Mouse (Mus musculus): ENCODE measurements at regions not wholly inside any gene's neighbourhood (a gene's known extent, or its start where the extent isn't known, plus 50 kb on each side); places are given as distances from the start of the nearest gene placed in this dataset.

DNA sequence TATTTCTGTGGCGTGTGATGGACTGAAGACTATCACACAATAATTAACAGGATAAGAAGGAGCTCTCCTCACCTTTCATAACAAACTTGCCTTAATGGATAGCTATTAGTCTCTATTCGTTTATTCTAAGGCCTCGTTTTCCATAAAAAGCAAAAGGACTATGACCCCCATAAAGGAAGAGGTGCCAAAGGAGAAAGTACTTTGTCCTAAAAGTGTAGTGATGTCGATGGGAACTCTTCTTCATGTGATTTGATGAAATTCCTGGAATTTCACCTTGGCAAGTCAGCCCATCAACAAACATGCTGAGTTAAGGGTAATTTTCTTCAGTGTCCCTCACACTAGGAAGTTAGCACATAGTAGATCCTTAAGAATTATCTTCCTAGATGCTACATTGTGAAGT lies 293.9 kb downstream of the Lyplal1 start:
- no peaks in the 10 kb centered on the region for H3K36me3 ChIP-seq

GRCm38 (mm10) chr1:185823956-185824355 lies 293.2 kb downstream of the Lyplal1 start:
- Histone ChIP-seq H3K36me3 (no peaks in the 10 kb centered on the region), H3K27ac (no peak overlapping the region), H3K9ac (no peak overlapping the region), H3K4me1 (replicated peaks) (peaks cover 6% of the 10 kb centered on the region), H3K4me2 (no peak overlapping the region), H3K27me3 (no peaks in the 10 kb centered on the region), H3K9me3 (no peaks in the 10 kb centered on the region), H3K4me3 (no peak overlapping the region)
- no peak for ATAC-seq (ENCODE audit: low FRiP score)
- WGBS, result 56% methylated on average over 5 of the region's 5 CpGs

More for the DNA sequence above, 293.9 kb downstream of the Lyplal1 start:
- peaks cover 8% of the 10 kb centered on the region for H3K4me1 ChIP-seq (replicated peaks)
- H3K4me3 ChIP-seq, result no peak overlapping the region
- H3K9ac ChIP-seq, result no peak overlapping the region
- H3K9me3 ChIP-seq, result no peaks in the 10 kb centered on the region
- H3K27me3 ChIP-seq, result no peaks in the 10 kb centered on the region
- no peak overlapping the region for H3K4me2 ChIP-seq
- no peak overlapping the region for H3K27ac ChIP-seq
- no peak for ATAC-seq (ENCODE audit: low FRiP score)
- WGBS, result 95% methylated on average over 4 of the region's 4 CpGs

DNA sequence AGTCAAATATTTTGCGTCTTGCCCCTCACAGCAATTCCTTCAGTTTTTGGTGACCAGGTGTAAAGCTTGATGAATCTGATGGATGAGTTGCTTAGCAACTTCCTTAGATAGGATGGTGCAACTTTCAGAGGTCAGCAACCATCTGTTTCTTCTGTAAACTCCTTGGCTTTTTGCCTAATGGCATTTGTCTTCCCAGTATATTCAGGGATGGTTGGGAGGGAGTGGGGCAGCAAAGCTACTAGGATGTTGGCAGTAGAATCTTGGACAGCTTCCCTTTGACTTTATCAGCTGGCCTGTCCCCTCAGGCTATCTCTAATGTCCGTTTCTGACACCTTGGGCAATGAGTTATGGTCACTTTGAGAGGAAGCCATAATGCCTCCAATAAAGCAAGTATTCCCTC lies 289.1 kb downstream of the Lyplal1 start:
- Histone ChIP-seq H3K9me3 (no peaks in the 10 kb centered on the region), H3K36me3 (no peaks in the 10 kb centered on the region), H3K27me3 (no peaks in the 10 kb centered on the region), H3K4me3 (no peak overlapping the region), H3K9ac (no peak overlapping the region), H3K4me1 (replicated peaks) (no peaks in the 10 kb centered on the region), H3K4me2 (no peak overlapping the region), H3K27ac (no peak overlapping the region)
- ATAC-seq (ENCODE audit: low FRiP score), result no peak
- WGBS, result 81% methylated on average over 2 of the region's 2 CpGs

GRCm38 (mm10) chr1:185828486-185828885 lies 288.6 kb downstream of the Lyplal1 start:
- H3K4me1 ChIP-seq (replicated peaks), result peaks cover under 1% of the 10 kb centered on the region; the same call in 1 of the 2 replicates
- ATAC-seq (ENCODE audit: low FRiP score), result no peak
- H3K27me3 ChIP-seq, result no peaks in the 10 kb centered on the region
- no peak overlapping the region for H3K9ac ChIP-seq
- H3K4me3 ChIP-seq, result no peak overlapping the region
- no peaks in the 10 kb centered on the region for H3K36me3 ChIP-seq
- 88% methylated on average over 6 of the region's 6 CpGs for WGBS
- no peak overlapping the region for H3K4me2 ChIP-seq
- no peaks in the 10 kb centered on the region for H3K9me3 ChIP-seq
- H3K27ac ChIP-seq, result no peak overlapping the region

DNA sequence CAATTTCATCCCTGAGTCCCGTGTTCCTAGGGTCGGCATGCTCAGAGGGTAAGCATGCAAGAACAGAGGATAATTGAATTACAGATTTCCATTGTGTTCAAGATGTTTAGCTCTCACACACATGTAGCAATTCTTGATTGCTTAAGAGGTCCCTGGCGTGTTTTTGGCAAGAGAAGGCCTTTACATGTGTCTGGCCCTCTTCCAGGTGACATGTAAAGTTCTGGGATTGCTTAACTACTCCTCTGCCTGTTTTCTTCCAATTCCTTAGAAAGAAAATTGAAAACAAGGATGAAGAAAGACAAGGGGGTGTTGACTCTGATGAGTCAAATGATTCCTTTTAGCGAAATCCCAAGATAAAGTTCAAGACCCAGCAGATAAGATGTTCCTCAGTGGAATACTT lies 285.1 kb downstream of the Lyplal1 start:
- H3K36me3 ChIP-seq, result no peaks in the 10 kb centered on the region
- no peak overlapping the region for H3K9ac ChIP-seq
- 84% methylated on average over 4 of the region's 4 CpGs for WGBS
- H3K27me3 ChIP-seq, result no peaks in the 10 kb centered on the region
- H3K27ac ChIP-seq, result no peak overlapping the region
- no peak overlapping the region for H3K4me3 ChIP-seq
- no peak overlapping the region for H3K4me2 ChIP-seq
- no peaks in the 10 kb centered on the region for H3K9me3 ChIP-seq
- no peak for ATAC-seq (ENCODE audit: low FRiP score)
- H3K4me1 ChIP-seq (replicated peaks), result peaks cover 8% of the 10 kb centered on the region

DNA sequence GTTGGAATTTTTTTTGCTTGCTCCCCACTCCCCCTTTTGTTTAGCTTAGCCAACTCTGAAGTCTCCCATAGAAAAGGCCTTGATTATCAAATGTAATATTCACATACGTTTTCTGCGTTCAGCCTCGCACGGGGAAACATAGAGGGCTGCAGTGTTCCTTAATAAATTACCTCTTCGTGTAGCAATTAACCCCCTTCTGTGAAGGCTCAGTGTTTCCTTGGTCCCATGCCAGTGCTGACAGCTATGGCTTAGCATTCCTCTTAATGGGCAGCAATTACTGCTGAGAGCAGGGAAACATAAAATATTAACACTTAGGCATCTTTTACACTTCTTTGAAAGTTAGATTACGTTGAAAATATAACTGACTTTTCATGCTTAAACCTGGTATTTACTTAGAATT lies 282.9 kb downstream of the Lyplal1 start:
- Histone ChIP-seq H3K4me1 (replicated peaks) (peaks cover 8% of the 10 kb centered on the region), H3K4me3 (no peak overlapping the region), H3K27me3 (no peaks in the 10 kb centered on the region), H3K4me2 (no peak overlapping the region), H3K9ac (no peak overlapping the region), H3K9me3 (no peaks in the 10 kb centered on the region), H3K36me3 (no peaks in the 10 kb centered on the region), H3K27ac (no peak overlapping the region)
- ATAC-seq (ENCODE audit: low FRiP score), result no peak
- 34% methylated on average over 6 of the region's 6 CpGs for WGBS

DNA sequence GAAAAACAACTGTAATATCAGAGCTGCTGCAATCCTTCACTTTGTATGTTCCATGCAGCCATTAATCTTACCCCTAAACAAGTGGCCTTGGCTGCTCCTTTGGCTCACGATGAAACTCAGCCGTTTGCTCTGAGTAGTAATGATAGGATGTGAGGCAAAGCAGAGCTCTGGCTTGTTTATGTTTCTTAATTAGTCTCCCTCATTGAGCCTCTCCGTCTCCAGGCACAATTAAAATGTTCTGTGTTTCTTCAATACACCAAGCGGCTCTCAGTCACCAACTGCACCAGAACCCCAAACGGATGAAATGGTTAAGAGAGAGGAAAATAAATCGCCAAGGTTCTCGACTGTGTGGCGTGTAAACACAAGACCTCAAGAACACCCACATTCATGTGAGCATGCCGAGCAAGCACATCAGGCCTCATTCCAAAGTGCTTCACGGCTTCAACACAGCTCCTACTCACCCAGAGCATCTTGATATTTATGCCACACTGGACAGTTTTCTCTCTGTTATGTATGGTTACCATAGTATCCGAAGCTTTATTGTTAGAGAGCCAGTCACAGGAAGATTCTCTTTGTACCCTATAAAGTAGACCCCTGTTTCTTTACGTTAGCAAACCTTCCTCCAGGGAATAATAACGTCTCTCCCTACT lies 280.4 kb downstream of the Lyplal1 start:
- H3K4me3 ChIP-seq, result no peak overlapping the region
- ATAC-seq (ENCODE audit: low FRiP score), result no peak
- peaks cover 8% of the 10 kb centered on the region for H3K4me1 ChIP-seq (replicated peaks)
- 63% methylated on average over 13 of the region's 13 CpGs for WGBS
- H3K4me2 ChIP-seq, result no peak overlapping the region
- H3K36me3 ChIP-seq, result no peaks in the 10 kb centered on the region
- no peaks in the 10 kb centered on the region for H3K9me3 ChIP-seq
- H3K27ac ChIP-seq, result no peak overlapping the region
- no peaks in the 10 kb centered on the region for H3K27me3 ChIP-seq
- H3K9ac ChIP-seq, result no peak overlapping the region

GRCm38 (mm10) chr1:185842481-185842880 lies 274.6 kb downstream of the Lyplal1 start:
- H3K9ac ChIP-seq, result no peak overlapping the region
- H3K4me1 ChIP-seq (replicated peaks), result no peaks in the 10 kb centered on the region
- no peak overlapping the region for H3K4me2 ChIP-seq
- H3K27me3 ChIP-seq, result no peaks in the 10 kb centered on the region
- H3K4me3 ChIP-seq, result no peak overlapping the region
- H3K36me3 ChIP-seq, result no peaks in the 10 kb centered on the region
- 86% methylated on average over 12 of the region's 12 CpGs for WGBS
- no peaks in the 10 kb centered on the region for H3K9me3 ChIP-seq
- ATAC-seq (ENCODE audit: low FRiP score), result no peak
- H3K27ac ChIP-seq, result no peak overlapping the region

DNA sequence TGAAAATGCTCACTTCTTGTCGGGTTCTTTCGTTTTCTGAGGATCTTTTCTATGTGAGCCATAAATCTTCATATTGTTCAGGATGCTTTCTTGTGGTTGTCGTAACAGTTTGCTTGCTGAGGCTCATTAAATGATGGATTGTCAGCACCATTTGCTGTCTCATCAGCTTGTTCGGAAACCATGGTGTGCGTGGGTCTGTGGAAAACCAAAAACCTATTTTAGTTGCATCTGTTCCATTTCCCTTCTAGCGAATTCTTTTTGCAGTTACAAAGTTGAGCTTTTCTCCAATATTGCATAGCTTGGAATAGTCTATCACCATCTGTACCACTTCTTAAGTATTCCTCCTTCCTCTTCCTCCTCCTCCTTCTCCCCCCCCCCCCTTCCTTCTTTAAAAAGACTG lies 269.9 kb downstream of the Lyplal1 start:
- Histone ChIP-seq H3K27ac (no peak overlapping the region), H3K27me3 (no peaks in the 10 kb centered on the region), H3K9ac (no peak overlapping the region), H3K9me3 (no peaks in the 10 kb centered on the region), H3K4me2 (no peak overlapping the region), H3K4me1 (replicated peaks) (no peaks in the 10 kb centered on the region), H3K36me3 (no peaks in the 10 kb centered on the region), H3K4me3 (no peak overlapping the region)
- no peak for ATAC-seq (ENCODE audit: low FRiP score)
- WGBS, result 61% methylated on average over 6 of the region's 6 CpGs

DNA sequence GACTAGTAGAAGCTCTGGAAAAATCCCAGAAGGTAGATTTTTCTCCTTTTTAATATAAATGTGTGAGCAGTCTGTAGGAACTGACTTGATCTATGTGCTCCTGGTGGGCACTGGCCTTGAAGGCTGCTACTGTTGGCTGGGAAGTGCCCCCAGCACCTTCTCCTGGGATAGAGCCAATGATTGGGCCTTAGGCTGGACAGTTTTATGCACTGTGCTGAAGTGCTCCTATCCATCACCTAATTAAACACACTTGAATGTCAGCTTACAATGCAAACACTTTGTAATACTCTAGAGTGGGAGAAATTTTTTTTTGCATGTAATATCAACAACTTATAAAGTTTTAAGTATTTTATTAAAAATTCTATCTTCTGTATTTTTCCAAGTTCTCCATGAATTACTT lies 266.5 kb downstream of the Lyplal1 start:
- no peaks in the 10 kb centered on the region for H3K27me3 ChIP-seq
- no peaks in the 10 kb centered on the region for H3K36me3 ChIP-seq
- H3K4me3 ChIP-seq, result no peak overlapping the region
- H3K27ac ChIP-seq, result no peak overlapping the region
- H3K9me3 ChIP-seq, result no peaks in the 10 kb centered on the region
- no peak overlapping the region for H3K9ac ChIP-seq
- H3K4me1 ChIP-seq (replicated peaks), result no peaks in the 10 kb centered on the region
- ATAC-seq (ENCODE audit: low FRiP score), result no peak
- no peak overlapping the region for H3K4me2 ChIP-seq

DNA sequence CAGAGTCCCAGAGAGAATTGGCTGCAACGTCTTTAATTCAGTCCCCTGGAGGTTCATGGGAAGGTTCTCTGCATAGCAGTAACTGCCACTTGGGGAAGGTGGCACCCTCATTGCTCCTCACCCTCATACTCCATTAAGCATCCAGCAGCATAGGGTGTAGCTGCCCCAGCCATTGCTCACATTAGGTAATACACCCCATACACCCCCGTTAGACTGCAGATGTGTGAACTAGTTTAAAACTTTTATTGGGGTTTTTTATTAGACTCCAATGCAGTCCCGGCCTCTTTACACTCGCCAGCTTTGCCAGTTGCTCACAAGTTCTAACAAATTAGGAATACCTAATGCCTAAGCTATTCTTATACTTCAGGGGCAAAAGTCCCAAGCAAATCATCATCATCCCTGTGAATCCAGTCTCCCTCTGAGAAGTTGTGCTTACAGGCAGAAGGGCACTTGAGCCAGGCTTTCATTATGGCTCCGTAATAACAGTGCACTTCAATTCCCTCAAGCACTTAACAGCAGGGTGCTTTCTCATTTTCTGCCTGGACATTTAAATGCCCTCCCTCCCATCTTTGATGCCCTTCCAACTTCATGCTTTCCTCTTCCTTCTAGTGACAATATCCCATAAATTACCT lies 265.7 kb downstream of the Lyplal1 start:
- Histone ChIP-seq H3K4me2 (no peak overlapping the region), H3K4me1 (replicated peaks) (no peaks in the 10 kb centered on the region), H3K9ac (no peak overlapping the region), H3K27ac (no peak overlapping the region), H3K9me3 (no peaks in the 10 kb centered on the region), H3K27me3 (no peaks in the 10 kb centered on the region), H3K36me3 (no peaks in the 10 kb centered on the region), H3K4me3 (no peak overlapping the region)
- ATAC-seq (ENCODE audit: low FRiP score), result no peak
- 74% methylated on average over 5 of the region's 5 CpGs for WGBS

DNA sequence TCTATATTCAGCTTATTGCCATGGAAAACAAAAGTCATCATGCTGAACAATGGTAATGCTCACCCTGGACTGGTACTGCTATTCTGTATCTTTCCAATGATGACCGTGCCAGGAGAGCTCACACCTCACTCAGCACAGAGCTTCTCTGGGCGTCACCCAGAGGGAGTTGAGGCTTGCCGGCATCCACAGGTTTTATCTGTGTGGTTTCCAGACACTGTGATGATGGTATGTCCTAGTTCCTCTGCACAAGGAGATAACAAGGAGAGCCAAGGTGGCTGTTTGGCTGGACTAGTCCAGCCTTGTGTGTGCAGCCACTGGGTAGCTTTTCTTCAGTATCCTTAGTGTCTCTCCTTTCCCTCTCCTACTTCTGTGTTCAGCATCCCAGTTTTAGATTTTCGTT lies 255.4 kb downstream of the Lyplal1 start:
- no peaks in the 10 kb centered on the region for H3K36me3 ChIP-seq
- no peak for ATAC-seq (ENCODE audit: low FRiP score)
- no peak overlapping the region for H3K4me3 ChIP-seq
- H3K4me2 ChIP-seq, result no peak overlapping the region
- H3K27me3 ChIP-seq, result no peaks in the 10 kb centered on the region
- H3K27ac ChIP-seq, result no peak overlapping the region
- 93% methylated on average over 4 of the region's 4 CpGs for WGBS
- H3K9me3 ChIP-seq, result no peaks in the 10 kb centered on the region
- H3K9ac ChIP-seq, result no peak overlapping the region
- no peaks in the 10 kb centered on the region for H3K4me1 ChIP-seq (replicated peaks)

DNA sequence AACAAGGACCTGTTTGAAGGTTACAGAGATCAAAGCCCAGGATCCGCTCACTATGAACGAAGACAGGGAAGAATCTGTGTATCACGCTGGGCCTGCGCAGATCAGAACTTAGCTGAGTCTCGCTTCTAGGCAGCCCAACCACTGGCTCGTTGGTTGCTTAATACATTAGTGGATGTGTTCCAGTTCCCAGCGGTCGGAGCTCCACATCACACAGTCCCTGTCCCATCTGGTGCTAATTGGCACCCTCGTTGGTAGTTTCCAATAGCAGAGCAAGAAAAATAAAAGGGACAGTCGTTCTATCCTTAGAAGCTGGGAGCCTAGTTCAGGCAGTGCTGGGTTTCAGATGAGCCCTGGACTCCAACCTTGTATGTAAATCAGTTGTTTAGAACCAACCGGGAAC lies 251.2 kb downstream of the Lyplal1 start:
- no peak overlapping the region for H3K27ac ChIP-seq
- no peak overlapping the region for H3K4me3 ChIP-seq
- no peaks in the 10 kb centered on the region for H3K4me1 ChIP-seq (replicated peaks)
- H3K4me2 ChIP-seq, result no peak overlapping the region
- no peaks in the 10 kb centered on the region for H3K27me3 ChIP-seq
- no peaks in the 10 kb centered on the region for H3K9me3 ChIP-seq
- H3K9ac ChIP-seq, result no peak overlapping the region
- 84% methylated on average over 11 of the region's 11 CpGs for WGBS
- no peak for ATAC-seq (ENCODE audit: low FRiP score)
- no peaks in the 10 kb centered on the region for H3K36me3 ChIP-seq

All from hindbrain, embryonic 13.5 days (tissue).